Mouse (Mus musculus) forebrain, embryonic 14.5 days (tissue): ENCODE data around the gene Gm42674. TPM values are rescaled to one million over a fixed set of nuclear protein-coding genes. Genes with fewer than 3 reads are reported as not detected.

Experiments used
- ATAC-seq: fragments of 200-750 bp; cut with Nextera tagmentation; 2 replicates; pipeline ENCODE4 v1.8.0; 2017; ENCODE audit warnings: mild to moderate bottlenecking, moderate library complexity
- DNase-seq: peaks from one replicate; pipeline ENCODE4 v3.0.0-alpha.2; 2015; ENCODE audit warnings: low spot score
- H3K27ac ChIP-seq: fragments of 300-500 bp; sonication (generic); 2 replicates; pipeline ENCODE4 v1.5.1; 2014; ENCODE audit warnings: low read depth, mild to moderate bottlenecking, control low read depth, low read length, moderate library complexity
- H3K27me3 ChIP-seq: fragments of 300-500 bp; sonication (generic); replicated peaks from 2 replicates; pipeline ENCODE4 v1.6.1; 2014; ENCODE audit warnings: low read length, control low read depth, mixed read lengths; ENCODE audit not compliant: control insufficient read depth, insufficient read depth
- H3K36me3 ChIP-seq: fragments of 300-500 bp; sonication (generic); 2 replicates; pipeline ENCODE4 v1.6.1; 2014; ENCODE audit warnings: low read length, control low read depth; ENCODE audit not compliant: control insufficient read depth, insufficient read depth
- H3K4me1 ChIP-seq: fragments of 300-500 bp; sonication (generic); 2 replicates; pipeline ENCODE4 v1.6.1; 2014; ENCODE audit warnings: antibody characterized with exemption, low read length, control low read depth; ENCODE audit not compliant: control insufficient read depth, insufficient read depth
- H3K4me2 ChIP-seq: fragments of 300-500 bp; sonication (generic); 2 replicates; pipeline ENCODE4 v1.6.1; 2014; ENCODE audit warnings: mild to moderate bottlenecking, control low read depth, low read length
- H3K4me3 ChIP-seq: fragments of 300-500 bp; sonication (generic); 2 replicates; pipeline ENCODE4 v1.5.1; 2014; ENCODE audit warnings: low read depth, low read length, control low read depth
- H3K9ac ChIP-seq: fragments of 300-500 bp; sonication (generic); 2 replicates; pipeline ENCODE4 v1.6.1; 2014; ENCODE audit warnings: mild to moderate bottlenecking, low read length, control low read depth, moderate library complexity
- H3K9me3 ChIP-seq: fragments of 300-500 bp; sonication (generic); replicated peaks from 2 replicates; pipeline ENCODE4 v1.6.1; 2016; ENCODE audit warnings: low read length, control low read depth, mixed read lengths; ENCODE audit not compliant: control insufficient read depth
- WGBS: fragments of 180-500 bp; shearing (Covaris S2); extraction: QIAGEN DNeasy Blood & Tissue Kit; methylation state at CpG from one replicate; pipeline ENCODE4 v1.1.7; 2014; 5-methylcytosine and 5-hydroxymethylcytosine counted together
- polyA plus RNA-seq: library from polyadenylated mRNA; unstranded; fragments of >200 nt; fragmentation: Nextera tagmentation; extraction: Ambion mirVana; gene quantifications from 2 replicates; pipeline ENCODE4 v1.2.1, GENCODE M21; 2014

Gm42674 gene
- polyA plus RNA-seq, 1 experiment from 2014 or later, result not detected

DNA sequence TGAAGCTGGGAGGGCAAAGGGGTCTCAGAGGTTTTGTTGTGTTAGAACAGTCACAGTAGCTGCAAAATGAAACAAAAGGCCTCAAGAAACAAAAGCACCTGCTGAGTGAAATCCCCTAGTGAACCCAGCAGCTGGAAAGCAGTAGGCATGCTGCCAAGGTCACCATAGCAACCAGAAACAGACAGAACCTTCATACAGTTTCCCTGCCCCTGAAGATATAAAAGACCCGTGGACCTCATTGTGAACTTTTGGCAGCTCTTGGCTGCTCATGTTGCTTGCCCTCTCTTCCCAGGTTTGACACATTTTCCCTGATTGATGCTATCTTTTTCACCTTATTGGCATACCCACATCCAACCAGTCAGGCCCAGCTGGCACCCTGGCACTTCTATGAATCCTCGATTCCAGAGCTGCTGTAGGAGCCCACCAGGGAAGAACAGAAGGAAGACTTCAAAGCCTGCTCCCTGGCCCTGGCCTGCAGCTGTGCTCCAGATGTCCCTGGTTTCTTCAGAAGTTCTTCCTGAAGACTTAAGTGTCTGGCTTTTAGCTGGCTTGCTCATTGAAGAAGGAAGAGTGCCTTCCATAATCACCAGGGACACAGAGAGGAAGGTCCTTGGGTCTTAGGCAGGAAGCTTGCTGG lies 21.8 kb downstream of the Gm42674 start:
- 0 out of 2 replicates have a peak overlapping the region, but pooled peaks have one; percentile 24 for H3K27ac ChIP-seq
- peak; percentile 60 for ATAC-seq
- WGBS, result 3% methylated on average over 2 of the region's 2 CpGs
- no peaks in the 10 kb centered on the region for H3K36me3 ChIP-seq
- H3K4me3 ChIP-seq, result no peak overlapping the region
- H3K9ac ChIP-seq, result no peak overlapping the region
- no peaks in the 10 kb centered on the region for H3K27me3 ChIP-seq
- no peak overlapping the region for H3K4me2 ChIP-seq
- H3K4me1 ChIP-seq, result peaks cover 14% of the 10 kb centered on the region
- DNase-seq, result peak; percentile 83
- H3K9me3 ChIP-seq, result no peaks in the 10 kb centered on the region

GRCm38 (mm10) chr3:90625496-90625895 lies 23.8 kb downstream of the Gm42674 start:
- H3K9ac ChIP-seq, result no peak overlapping the region
- no peak overlapping the region for H3K27ac ChIP-seq
- H3K9me3 ChIP-seq, result no peaks in the 10 kb centered on the region
- WGBS, result 78% methylated on average over 5 of the region's 5 CpGs
- H3K4me1 ChIP-seq, result peaks cover 14% of the 10 kb centered on the region
- no peak for ATAC-seq
- DNase-seq, result no peak
- no peak overlapping the region for H3K4me2 ChIP-seq
- H3K4me3 ChIP-seq, result no peak overlapping the region
- H3K36me3 ChIP-seq, result no peaks in the 10 kb centered on the region
- no peaks in the 10 kb centered on the region for H3K27me3 ChIP-seq

- H3K9ac ChIP-seq, result no peak overlapping the region
- no peak overlapping the region for H3K4me2 ChIP-seq
- ATAC-seq (no peak), DNase-seq (no peak)
- H3K4me3 ChIP-seq, result no peak overlapping the region
- H3K9me3 ChIP-seq, result no peaks in the 10 kb centered on the region
- no peak overlapping the region for H3K27ac ChIP-seq
- no peaks in the 10 kb centered on the region for H3K36me3 ChIP-seq
- no peaks in the 10 kb centered on the region for H3K27me3 ChIP-seq
- WGBS, result 83% methylated on average over 9 of the region's 9 CpGs
- peaks cover 14% of the 10 kb centered on the region for H3K4me1 ChIP-seq
These were observed 24.7 kb downstream of the Gm42674 start for GRCm38 (mm10) chr3:90626266-90627021.

GRCm38 (mm10) chr3:90627366-90627765 lies 25.7 kb downstream of the Gm42674 start:
- no peak overlapping the region for H3K9ac ChIP-seq
- no peaks in the 10 kb centered on the region for H3K36me3 ChIP-seq
- H3K9me3 ChIP-seq, result no peaks in the 10 kb centered on the region
- peaks cover 14% of the 10 kb centered on the region for H3K4me1 ChIP-seq
- no peak overlapping the region for H3K4me3 ChIP-seq
- ATAC-seq, result no peak
- H3K27me3 ChIP-seq, result no peaks in the 10 kb centered on the region
- H3K4me2 ChIP-seq, result no peak overlapping the region
- no peak for DNase-seq
- 91% methylated on average over 5 of the region's 5 CpGs for WGBS
- H3K27ac ChIP-seq, result no peak overlapping the region

- Histone ChIP-seq H3K4me3 (no peak overlapping the region), H3K9ac (no peak overlapping the region), H3K36me3 (no peaks in the 10 kb centered on the region), H3K9me3 (no peaks in the 10 kb centered on the region), H3K27me3 (no peaks in the 10 kb centered on the region), H3K27ac (no peak overlapping the region), H3K4me2 (no peak overlapping the region), H3K4me1 (peaks cover 14% of the 10 kb centered on the region)
- WGBS, result 60% methylated on average over 4 of the region's 4 CpGs
- DNase-seq (peak; percentile 8), ATAC-seq (no peak)
These were observed 26.1 kb downstream of the Gm42674 start for GRCm38 (mm10) chr3:90627807-90628206.

DNA sequence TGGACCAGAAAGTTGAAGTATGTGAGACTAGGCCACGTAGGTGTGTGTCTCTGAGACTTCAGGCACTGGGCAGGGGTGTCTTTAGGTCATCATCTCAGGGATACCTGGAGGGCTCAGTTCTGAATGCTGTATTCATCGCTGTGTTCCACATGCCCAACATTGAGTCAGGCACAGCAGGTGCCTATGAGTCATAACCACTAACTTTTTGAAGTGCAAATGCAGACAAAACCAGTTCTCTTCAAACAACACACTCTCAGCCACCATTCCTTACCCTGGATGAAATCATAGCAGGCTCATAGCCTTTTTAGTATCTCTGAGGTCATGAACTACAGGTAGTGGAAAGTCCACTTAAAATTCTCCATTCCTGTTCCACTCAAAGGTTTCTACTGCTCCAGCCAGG lies 27.6 kb downstream of the Gm42674 start:
- DNase-seq (no peak), ATAC-seq (no peak)
- Histone ChIP-seq H3K27ac (no peak overlapping the region), H3K9ac (no peak overlapping the region), H3K36me3 (no peaks in the 10 kb centered on the region), H3K4me2 (no peak overlapping the region), H3K4me1 (no peaks in the 10 kb centered on the region; the same call in 1 of the 2 replicates), H3K9me3 (no peaks in the 10 kb centered on the region), H3K4me3 (no peak overlapping the region), H3K27me3 (no peaks in the 10 kb centered on the region)
- 79% methylated on average over 2 of the region's 2 CpGs for WGBS

DNA sequence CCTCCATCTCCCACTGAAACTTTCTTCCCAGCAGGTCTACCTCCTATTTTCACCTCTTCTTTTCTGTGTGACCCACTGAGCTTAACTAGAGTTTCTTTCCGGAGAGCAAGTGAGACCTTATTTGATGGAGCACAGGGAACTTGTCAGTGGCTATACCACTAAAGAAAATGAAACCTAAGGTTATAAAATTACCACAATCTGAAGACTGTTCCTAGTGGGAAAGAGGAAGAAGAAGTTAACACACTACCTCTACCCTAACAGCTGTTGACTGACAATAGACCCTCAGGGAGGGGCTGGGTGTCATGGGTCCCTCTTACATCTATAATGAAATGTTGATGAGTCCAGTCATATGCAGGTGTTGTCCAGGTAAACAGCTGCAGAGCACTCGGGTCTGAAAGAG lies 30.3 kb downstream of the Gm42674 start:
- Histone ChIP-seq H3K9me3 (no peaks in the 10 kb centered on the region), H3K27me3 (no peaks in the 10 kb centered on the region), H3K4me3 (no peak overlapping the region), H3K27ac (no peak overlapping the region), H3K9ac (no peak overlapping the region), H3K4me1 (no peaks in the 10 kb centered on the region), H3K36me3 (no peaks in the 10 kb centered on the region), H3K4me2 (no peak overlapping the region)
- ATAC-seq (no peak), DNase-seq (no peak)
- 78% methylated on average over 2 of the region's 2 CpGs for WGBS

DNA sequence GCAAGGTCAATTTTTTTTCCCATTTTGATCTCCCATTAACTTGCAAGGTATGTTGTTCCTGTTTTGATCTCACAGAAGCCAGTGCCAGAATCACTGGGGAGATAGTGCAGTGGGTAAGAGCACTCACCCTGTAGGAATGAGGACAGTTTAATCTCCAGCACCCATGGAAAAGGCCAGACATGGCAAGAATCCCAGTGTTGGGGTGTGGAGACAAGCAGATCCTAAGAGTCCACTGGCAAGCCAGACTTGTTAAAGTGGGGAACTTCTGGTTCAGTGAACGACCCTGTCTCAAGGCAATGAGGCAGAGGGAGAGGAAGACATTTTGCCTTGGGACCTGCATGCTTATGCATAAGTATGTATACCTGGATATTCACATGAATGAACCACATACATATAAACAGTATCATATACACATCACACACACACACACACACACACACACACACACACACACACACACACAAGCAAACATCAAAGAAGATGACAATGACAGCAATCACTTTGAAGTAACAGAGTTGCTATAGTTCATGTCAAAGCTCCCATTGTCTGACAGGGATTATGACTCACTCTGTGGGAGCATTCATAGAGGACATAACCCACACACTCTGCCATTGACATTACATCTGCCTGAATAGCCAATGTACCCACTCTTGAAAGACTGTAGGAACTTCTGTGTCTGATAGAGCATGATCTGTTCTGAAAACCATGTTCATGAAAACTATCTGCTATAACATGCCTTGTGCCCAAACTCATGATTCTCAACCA lies 37.0 kb downstream of the Gm42674 start:
- Histone ChIP-seq H3K36me3 (no peaks in the 10 kb centered on the region), H3K9me3 (no peaks in the 10 kb centered on the region), H3K27me3 (no peaks in the 10 kb centered on the region), H3K27ac (no peak overlapping the region), H3K9ac (no peak overlapping the region), H3K4me2 (no peak overlapping the region), H3K4me1 (no peaks in the 10 kb centered on the region), H3K4me3 (no peak overlapping the region)
- 65% methylated on average over 1 of the region's 1 CpGs for WGBS
- DNase-seq (no peak), ATAC-seq (no peak)
